Mouse (Mus musculus): ENCODE results near the gene Eya4. TPM values are rescaled to one million over a fixed set of nuclear protein-coding genes. Genes with fewer than 3 reads are reported as not detected.

Eya4 gene
- polyA plus RNA-seq, 1 experiment from 2014 or later: 5.0 TPM

- Histone ChIP-seq H3K9ac (ENCODE audit: low read depth, low read length) (no peak overlapping the region), H3K4me2 (replicated peaks; ENCODE audit: low read depth, low read length) (no peak overlapping the region), H3K4me3 (ENCODE audit: low read depth, low read length) (no peak overlapping the region), H3K27me3 (ENCODE audit: control insufficient read depth, insufficient read depth, low read length) (no peaks in the 10 kb centered on the region), H3K9me3 (ENCODE audit: control insufficient read depth, low read length) (no peaks in the 10 kb centered on the region), H3K4me1 (replicated peaks; ENCODE audit: control insufficient read depth, insufficient read depth, low read length) (no peaks in the 10 kb centered on the region), H3K27ac (ENCODE audit: low read depth, low read length) (no peak overlapping the region), H3K36me3 (ENCODE audit: control insufficient read depth, insufficient read depth, low read length) (no peaks in the 10 kb centered on the region)
- ATAC-seq (ENCODE audit: low FRiP score): no peak
- 95% methylated on average over 2 of the region's 2 CpGs for WGBS
- no peak for DNase-seq (ENCODE audit: low spot score)
Measured at GRCm38 (mm10) chr10:23211381-23211780, 139.2 kb downstream of the Eya4 start.

- H3K27ac ChIP-seq (ENCODE audit: low read depth, low read length): no peak overlapping the region
- no peak overlapping the region for H3K9ac ChIP-seq (ENCODE audit: low read depth, low read length)
- H3K4me1 ChIP-seq (replicated peaks; ENCODE audit: control insufficient read depth, insufficient read depth, low read length): no peaks in the 10 kb centered on the region
- no peak overlapping the region for H3K4me3 ChIP-seq (ENCODE audit: low read depth, low read length)
- H3K4me2 ChIP-seq (replicated peaks; ENCODE audit: low read depth, low read length): no peak overlapping the region
- no peaks in the 10 kb centered on the region for H3K9me3 ChIP-seq (ENCODE audit: control insufficient read depth, low read length)
- H3K36me3 ChIP-seq (ENCODE audit: control insufficient read depth, insufficient read depth, low read length): no peaks in the 10 kb centered on the region
- ATAC-seq (ENCODE audit: low FRiP score) (no peak), DNase-seq (ENCODE audit: low spot score) (no peak)
- WGBS: 81% methylated on average over 4 of the region's 4 CpGs
- no peaks in the 10 kb centered on the region for H3K27me3 ChIP-seq (ENCODE audit: control insufficient read depth, insufficient read depth, low read length)
Measured at GRCm38 (mm10) chr10:23203885-23204284, 146.7 kb downstream of the Eya4 start.

- DNase-seq (ENCODE audit: low spot score) (no peak), ATAC-seq (ENCODE audit: low FRiP score) (no peak)
- Histone ChIP-seq H3K27me3 (ENCODE audit: control insufficient read depth, insufficient read depth, low read length) (no peaks in the 10 kb centered on the region), H3K27ac (ENCODE audit: low read depth, low read length) (no peak overlapping the region), H3K4me3 (ENCODE audit: low read depth, low read length) (no peak overlapping the region), H3K9me3 (ENCODE audit: control insufficient read depth, low read length) (no peaks in the 10 kb centered on the region), H3K4me1 (replicated peaks; ENCODE audit: control insufficient read depth, insufficient read depth, low read length) (no peaks in the 10 kb centered on the region), H3K9ac (ENCODE audit: low read depth, low read length) (no peak overlapping the region), H3K4me2 (replicated peaks; ENCODE audit: low read depth, low read length) (no peak overlapping the region), H3K36me3 (ENCODE audit: control insufficient read depth, insufficient read depth, low read length) (no peaks in the 10 kb centered on the region)
- WGBS: 76% methylated on average over 10 of the region's 10 CpGs
Measured at GRCm38 (mm10) chr10:23203144-23203838, 147.3 kb downstream of the Eya4 start.

- no peaks in the 10 kb centered on the region for H3K36me3 ChIP-seq (ENCODE audit: control insufficient read depth, insufficient read depth, low read length)
- H3K4me2 ChIP-seq (replicated peaks; ENCODE audit: low read depth, low read length): no peak overlapping the region
- no peaks in the 10 kb centered on the region for H3K4me1 ChIP-seq (replicated peaks; ENCODE audit: control insufficient read depth, insufficient read depth, low read length)
- no peaks in the 10 kb centered on the region for H3K9me3 ChIP-seq (ENCODE audit: control insufficient read depth, low read length)
- no peak for ATAC-seq (ENCODE audit: low FRiP score)
- H3K9ac ChIP-seq (ENCODE audit: low read depth, low read length): no peak overlapping the region
- DNase-seq (ENCODE audit: low spot score): no peak
- no peak overlapping the region for H3K27ac ChIP-seq (ENCODE audit: low read depth, low read length)
- H3K27me3 ChIP-seq (ENCODE audit: control insufficient read depth, insufficient read depth, low read length): no peaks in the 10 kb centered on the region
- 91% methylated on average over 4 of the region's 4 CpGs for WGBS
- H3K4me3 ChIP-seq (ENCODE audit: low read depth, low read length): no peak overlapping the region
Measured at GRCm38 (mm10) chr10:23202591-23202990, 148.0 kb downstream of the Eya4 start.

GRCm38 (mm10) chr10:23198251-23198650 is 152.3 kb downstream of the Eya4 start:
- Histone ChIP-seq H3K27ac (ENCODE audit: low read depth, low read length) (no peak overlapping the region), H3K4me3 (ENCODE audit: low read depth, low read length) (no peak overlapping the region), H3K4me1 (replicated peaks; ENCODE audit: control insufficient read depth, insufficient read depth, low read length) (no peaks in the 10 kb centered on the region), H3K4me2 (replicated peaks; ENCODE audit: low read depth, low read length) (no peak overlapping the region), H3K27me3 (ENCODE audit: control insufficient read depth, insufficient read depth, low read length) (no peaks in the 10 kb centered on the region), H3K9me3 (ENCODE audit: control insufficient read depth, low read length) (no peaks in the 10 kb centered on the region), H3K36me3 (ENCODE audit: control insufficient read depth, insufficient read depth, low read length) (no peaks in the 10 kb centered on the region), H3K9ac (ENCODE audit: low read depth, low read length) (no peak overlapping the region)
- 76% methylated on average over 5 of the region's 5 CpGs for WGBS
- DNase-seq (ENCODE audit: low spot score): no peak
- no peak for ATAC-seq (ENCODE audit: low FRiP score)

- 92% methylated on average over 4 of the region's 4 CpGs for WGBS
- H3K9ac ChIP-seq (ENCODE audit: low read depth, low read length): no peak overlapping the region
- no peaks in the 10 kb centered on the region for H3K36me3 ChIP-seq (ENCODE audit: control insufficient read depth, insufficient read depth, low read length)
- H3K4me2 ChIP-seq (replicated peaks; ENCODE audit: low read depth, low read length): no peak overlapping the region
- H3K4me3 ChIP-seq (ENCODE audit: low read depth, low read length): no peak overlapping the region
- ATAC-seq (ENCODE audit: low FRiP score): no peak
- H3K27me3 ChIP-seq (ENCODE audit: control insufficient read depth, insufficient read depth, low read length): no peaks in the 10 kb centered on the region
- no peak for DNase-seq (ENCODE audit: low spot score)
- no peaks in the 10 kb centered on the region for H3K4me1 ChIP-seq (replicated peaks; ENCODE audit: control insufficient read depth, insufficient read depth, low read length)
- no peak overlapping the region for H3K27ac ChIP-seq (ENCODE audit: low read depth, low read length)
- H3K9me3 ChIP-seq (ENCODE audit: control insufficient read depth, low read length): no peaks in the 10 kb centered on the region
Measured at GRCm38 (mm10) chr10:23196336-23196735, 154.2 kb downstream of the Eya4 start.

- ATAC-seq (ENCODE audit: low FRiP score): peak; percentile 79
- no peak overlapping the region for H3K4me3 ChIP-seq (ENCODE audit: low read depth, low read length)
- H3K9me3 ChIP-seq (ENCODE audit: control insufficient read depth, low read length): no peaks in the 10 kb centered on the region
- no peaks in the 10 kb centered on the region for H3K27me3 ChIP-seq (ENCODE audit: control insufficient read depth, insufficient read depth, low read length)
- H3K4me1 ChIP-seq (replicated peaks; ENCODE audit: control insufficient read depth, insufficient read depth, low read length): no peaks in the 10 kb centered on the region
- H3K9ac ChIP-seq (ENCODE audit: low read depth, low read length): no peak overlapping the region
- no peak overlapping the region for H3K4me2 ChIP-seq (replicated peaks; ENCODE audit: low read depth, low read length)
- no peak overlapping the region for H3K27ac ChIP-seq (ENCODE audit: low read depth, low read length)
- peak; percentile 33 for DNase-seq (ENCODE audit: low spot score)
- no peaks in the 10 kb centered on the region for H3K36me3 ChIP-seq (ENCODE audit: control insufficient read depth, insufficient read depth, low read length)
- 38% methylated on average over 2 of the region's 2 CpGs for WGBS
Measured at GRCm38 (mm10) chr10:23195337-23195736, 155.2 kb downstream of the Eya4 start.

GRCm38 (mm10) chr10:23189836-23190235 is 160.8 kb downstream of the Eya4 start:
- Histone ChIP-seq H3K4me1 (replicated peaks; ENCODE audit: control insufficient read depth, insufficient read depth, low read length) (no peaks in the 10 kb centered on the region), H3K36me3 (ENCODE audit: control insufficient read depth, insufficient read depth, low read length) (no peaks in the 10 kb centered on the region), H3K27ac (ENCODE audit: low read depth, low read length) (no peak overlapping the region), H3K9ac (ENCODE audit: low read depth, low read length) (no peak overlapping the region), H3K4me2 (replicated peaks; ENCODE audit: low read depth, low read length) (no peak overlapping the region), H3K9me3 (ENCODE audit: control insufficient read depth, low read length) (no peaks in the 10 kb centered on the region), H3K4me3 (ENCODE audit: low read depth, low read length) (no peak overlapping the region), H3K27me3 (ENCODE audit: control insufficient read depth, insufficient read depth, low read length) (no peaks in the 10 kb centered on the region)
- no peak for ATAC-seq (ENCODE audit: low FRiP score)
- DNase-seq (ENCODE audit: low spot score): no peak
- 89% methylated on average over 10 of the region's 10 CpGs for WGBS

- Histone ChIP-seq H3K4me1 (replicated peaks; ENCODE audit: control insufficient read depth, insufficient read depth, low read length) (0 out of 2 replicates have a peak, but pooled peaks cover 2% of the 10 kb centered on the region), H3K36me3 (ENCODE audit: control insufficient read depth, insufficient read depth, low read length) (no peaks in the 10 kb centered on the region), H3K27ac (ENCODE audit: low read depth, low read length) (no peak overlapping the region), H3K9me3 (ENCODE audit: control insufficient read depth, low read length) (no peaks in the 10 kb centered on the region), H3K4me2 (replicated peaks; ENCODE audit: low read depth, low read length) (no peak overlapping the region), H3K4me3 (ENCODE audit: low read depth, low read length) (no peak overlapping the region), H3K27me3 (ENCODE audit: control insufficient read depth, insufficient read depth, low read length) (no peaks in the 10 kb centered on the region), H3K9ac (ENCODE audit: low read depth, low read length) (no peak overlapping the region)
- WGBS: 90% methylated on average over 6 of the region's 6 CpGs
- DNase-seq (ENCODE audit: low spot score) (no peak), ATAC-seq (ENCODE audit: low FRiP score) (no peak)
Measured at GRCm38 (mm10) chr10:23185391-23185790, 165.2 kb downstream of the Eya4 start.
